In genomic region chr11:62608826-62609675, GRCm38 (mm10) we compare ENCODE assay signal across 15 mouse cellular contexts. TPM values are rescaled to one million over a fixed set of nuclear protein-coding genes. Genes with fewer than 3 reads are reported as not detected.
DNase-seq lines count a peak whose midpoint lies in the region; ATAC-seq and TF ChIP-seq lines count a peak whose summit lies in the region.
"Had no signal": no experiment of that assay in that cellular context is flagged by ENCODE, and none has a peak within 500 bp of the region (broad histone marks: within the 10 kb centered on the region; RNA-seq: fewer than 3 reads in every experiment).

No protein-coding gene starts in this region.

- H3K27ac ChIP-seq in forebrain, embryonic 13.5 days: peak overlapping the region; percentile 16; the same call in 1 of the 2 replicates
- H3K27ac ChIP-seq in forebrain, embryonic 11.5 days (ENCODE audit: low read depth, low read length): no peak overlapping the region
- H3K27ac ChIP-seq in testis, adult 2 months (ENCODE audit: control insufficient read depth, insufficient read depth, low read depth, low read length): no peak overlapping the region
- peak overlapping the region; percentile 17 for H3K27ac ChIP-seq in macrophage
- no peak overlapping the region for H3K27ac ChIP-seq in kidney, adult 2 months (ENCODE audit: insufficient read depth, low read depth, low read length)
- H3K27ac ChIP-seq: hindbrain, embryonic 10.5 days; liver, embryonic 15.5 days had no signal

- H3K79me2 ChIP-seq in macrophage (ENCODE audit: inconsistent target): peaks cover 16% of the 10 kb centered on the region

- ATAC-seq in forebrain, embryonic 13.5 days: no peak
- ATAC-seq in forebrain, embryonic 11.5 days (replicated peaks; ENCODE audit: low FRiP score): no peak
- no peak for ATAC-seq in erythroid progenitor cell, adult 5-6 weeks (replicated peaks; ENCODE audit: low FRiP score, poor library complexity, severe bottlenecking)

- no peak overlapping the region for H3K4me3 ChIP-seq in forebrain, embryonic 13.5 days
- H3K4me3 ChIP-seq in forebrain, embryonic 11.5 days (ENCODE audit: low read depth, low read length): no peak overlapping the region
- peak overlapping the region; percentile 33 for H3K4me3 ChIP-seq in testis, adult 2 months (ENCODE audit: control insufficient read depth, low read depth, low read length)
- no peak overlapping the region for H3K4me3 ChIP-seq in macrophage (ENCODE audit: inconsistent target)
- H3K4me3 ChIP-seq in kidney, adult 2 months (ENCODE audit: insufficient read depth, low read depth, low read length): no peak overlapping the region
- H3K4me3 ChIP-seq: hindbrain, embryonic 10.5 days; liver, embryonic 15.5 days had no signal

- WGBS in forebrain, embryonic 13.5 days: 87% methylated on average over 10 of the region's 10 CpGs
- 85% methylated on average over 10 of the region's 10 CpGs for WGBS in forebrain, embryonic 11.5 days
- 36% methylated on average over 10 of the region's 10 CpGs for WGBS in macrophage (ENCODE audit: missing documents)
- 75% methylated on average over 10 of the region's 10 CpGs for WGBS in kidney, adult 2 months

- DNase-seq in forebrain, embryonic 11.5 days (ENCODE audit: low spot score): no peak
- no peak for DNase-seq in testis, postnatal 10 days (ENCODE audit: low spot score)
- DNase-seq in kidney, adult 2 months: no peak
- DNase-seq in left cerebral cortex, postnatal 14 days (ENCODE audit: low spot score in 2 of 2): no peak
- DNase-seq: adrenal gland, postnatal 14 days; cerebellum, postnatal 14 days; kidney, adult 18-20 months; right cerebral cortex, postnatal 14 days; thymus, postnatal 25 days had no signal

- H3K27me3 ChIP-seq in forebrain, embryonic 13.5 days: no peaks in the 10 kb centered on the region
- no peaks in the 10 kb centered on the region for H3K27me3 ChIP-seq in forebrain, embryonic 11.5 days (ENCODE audit: control insufficient read depth, insufficient read depth, low read length)
- no peaks in the 10 kb centered on the region for H3K27me3 ChIP-seq in testis, adult 2 months (ENCODE audit: control insufficient read depth, insufficient read depth, low read length)
- no peaks in the 10 kb centered on the region for H3K27me3 ChIP-seq in kidney, adult 2 months (replicated peaks; ENCODE audit: control insufficient read depth, insufficient read depth, low read length)
- H3K27me3 ChIP-seq: liver, embryonic 15.5 days had no signal

- no peak overlapping the region for H3K9ac ChIP-seq in forebrain, embryonic 13.5 days
- H3K9ac ChIP-seq in forebrain, embryonic 11.5 days (ENCODE audit: low read length): no peak overlapping the region
- H3K9ac ChIP-seq: liver, embryonic 15.5 days had no signal

- intact Hi-C loops in left cerebral cortex, postnatal 14 days (cut with DNase I): no loop called here

- no peak overlapping the region for H3K4me2 ChIP-seq in forebrain, embryonic 13.5 days
- no peak overlapping the region for H3K4me2 ChIP-seq in forebrain, embryonic 11.5 days (ENCODE audit: low read depth, low read length, severe bottlenecking)
- H3K4me2 ChIP-seq: liver, embryonic 15.5 days had no signal

- H3K36me3 ChIP-seq in forebrain, embryonic 13.5 days (ENCODE audit: poor library complexity, severe bottlenecking): peaks cover 67% of the 10 kb centered on the region
- peaks cover 13% of the 10 kb centered on the region for H3K36me3 ChIP-seq in forebrain, embryonic 11.5 days (ENCODE audit: control insufficient read depth, insufficient read depth, low read length)
- peaks cover 4% of the 10 kb centered on the region for H3K36me3 ChIP-seq in testis, adult 2 months (ENCODE audit: control insufficient read depth, insufficient read depth, low read length)
- peaks cover 31% of the 10 kb centered on the region for H3K36me3 ChIP-seq in macrophage (ENCODE audit: inconsistent target)
- H3K36me3 ChIP-seq in kidney, adult 2 months (ENCODE audit: control insufficient read depth, insufficient read depth, low read length): peaks cover 5% of the 10 kb centered on the region

- peaks cover 50% of the 10 kb centered on the region for H3K4me1 ChIP-seq in forebrain, embryonic 13.5 days
- peaks cover 16% of the 10 kb centered on the region for H3K4me1 ChIP-seq in forebrain, embryonic 11.5 days (replicated peaks; ENCODE audit: control insufficient read depth, insufficient read depth, low read length)
- peaks cover 3% of the 10 kb centered on the region for H3K4me1 ChIP-seq in testis, adult 2 months (ENCODE audit: control insufficient read depth, insufficient read depth, low read length)
- H3K4me1 ChIP-seq in kidney, adult 2 months (ENCODE audit: control insufficient read depth, insufficient read depth, low read length): no peaks in the 10 kb centered on the region

- no peak for TF ChIP-seq CTCF in testis, adult 2 months (IDR thresholded peaks at IDR 0.05; ENCODE audit: control insufficient read depth, insufficient read depth, insufficient replicate concordance, low read depth, low read length)
- TF ChIP-seq CTCF in kidney, adult 2 months (conservative IDR thresholded peaks at IDR 0.05; ENCODE audit: insufficient read depth, insufficient read length, low read depth, low read length): no peak

- no peaks in the 10 kb centered on the region for H3K9me3 ChIP-seq in forebrain, embryonic 13.5 days (replicated peaks)
- H3K9me3 ChIP-seq in forebrain, embryonic 11.5 days (ENCODE audit: control insufficient read depth, low read length): no peaks in the 10 kb centered on the region
- H3K9me3 ChIP-seq: hindbrain, embryonic 10.5 days; liver, embryonic 15.5 days had no signal

- no peak for TF ChIP-seq POLR2A in testis, adult 2 months (IDR thresholded peaks at IDR 0.05; ENCODE audit: control insufficient read depth, low read depth, low read length)
- no peak for TF ChIP-seq POLR2A in kidney, adult 2 months (IDR thresholded peaks at IDR 0.05; ENCODE audit: low read depth, low read length)

RNA-seq across cellular contexts. Expression of gene Trpv2, which starts 34.8 kb away (rescaled TPM):
- polyA plus RNA-seq in forebrain, embryonic 13.5 days (2015; fragmentation: Nextera tagmentation; extraction: Ambion mirVana): 8.2 and 9.1 TPM in 2 replicates
- polyA plus RNA-seq in forebrain, embryonic 11.5 days (2014; fragmentation: Nextera tagmentation; extraction: Ambion mirVana): 3.0 and 3.1 TPM in 2 replicates
- 0.67 and 0.97 TPM in 2 replicates for polyA plus RNA-seq in testis, adult 2 months (2012; rRNA removed)
- 100 to 1,000 TPM in 5 of 26 experiments, 10 to 100 TPM in 21; 19.2 to 109 (median 72.3) TPM for total RNA-seq in macrophage (2018; cell fraction: chromatin; rRNA removed)
- total RNA-seq in macrophage (2018; cell fraction: cytosol; rRNA removed): 100 to 1,000 TPM in 23 of 26 experiments, 10 to 100 TPM in 3; 89.6 to 139 (median 116) TPM
- 100 to 1,000 TPM in 18 of 26 experiments, 10 to 100 TPM in 8; 71.0 to 151 (median 118) TPM for total RNA-seq in macrophage (2018; cell fraction: nucleus; rRNA removed)
- 71.4 to 114 TPM (median 91.5 TPM) in 3 replicates for polyA plus RNA-seq in macrophage (2018)
- 2.6 and 4.1 TPM in 2 replicates for polyA plus RNA-seq in kidney, adult 2 months (2012; rRNA removed)
- total RNA-seq in left cerebral cortex, postnatal 14 days (2021): 10 to 100 TPM; 21.9 to 22.2 TPM
- total RNA-seq in erythroid progenitor cell, adult 5-6 weeks (2015; ENCODE audit: low replicate concordance): 7.6 and 18.9 TPM in 2 replicates
- total RNA-seq in erythroid progenitor cell, adult 5-6 weeks (2017; ENCODE audit: low replicate concordance): 7.0 and 7.8 TPM in 2 replicates

RNA-seq across cellular contexts. Expression of gene Lrrc75a, which starts 39.3 kb away (rescaled TPM):
- polyA plus RNA-seq in forebrain, embryonic 13.5 days (2015; fragmentation: Nextera tagmentation; extraction: Ambion mirVana): 8.0 and 9.4 TPM in 2 replicates
- 14.3 and 20.7 TPM in 2 replicates for polyA plus RNA-seq in forebrain, embryonic 11.5 days (2014; fragmentation: Nextera tagmentation; extraction: Ambion mirVana)
- 6.8 and 8.0 TPM in 2 replicates for polyA plus RNA-seq in testis, adult 2 months (2012; rRNA removed)
- 10 to 100 TPM in 7 of 26 experiments, 1 to 10 TPM in 19; 1.4 to 21.9 (median 5.3) TPM for total RNA-seq in macrophage (2018; cell fraction: chromatin; rRNA removed)
- total RNA-seq in macrophage (2018; cell fraction: cytosol; rRNA removed): 10 to 100 TPM in 13 of 26 experiments, 1 to 10 TPM in 13; 5.5 to 29.0 (median 10.0) TPM
- total RNA-seq in macrophage (2018; cell fraction: nucleus; rRNA removed): 10 to 100 TPM in 10 of 26 experiments, 1 to 10 TPM in 16; 2.9 to 29.7 (median 7.5) TPM
- polyA plus RNA-seq in macrophage (2018): 4.7 to 7.3 TPM (median 5.6 TPM) in 3 replicates
- polyA plus RNA-seq in kidney, adult 2 months (2012; rRNA removed): 7.8 and 8.0 TPM in 2 replicates
- 10 to 100 TPM; 16.4 to 16.8 TPM for total RNA-seq in left cerebral cortex, postnatal 14 days (2021)
- total RNA-seq in erythroid progenitor cell, adult 5-6 weeks (2015; ENCODE audit: low replicate concordance): 2.9 TPM in 1 of 2 replicates, not detected in the other
- total RNA-seq in erythroid progenitor cell, adult 5-6 weeks (2017; ENCODE audit: low replicate concordance): 0.53 TPM in 1 of 2 replicates, not detected in the other

RNA-seq across cellular contexts. Expression of gene Mmgt2, which starts 39.4 kb away (rescaled TPM):
- polyA plus RNA-seq in forebrain, embryonic 13.5 days (2015; fragmentation: Nextera tagmentation; extraction: Ambion mirVana): 31.3 and 33.2 TPM in 2 replicates
- polyA plus RNA-seq in forebrain, embryonic 11.5 days (2014; fragmentation: Nextera tagmentation; extraction: Ambion mirVana): 37.8 and 41.1 TPM in 2 replicates
- polyA plus RNA-seq in testis, adult 2 months (2012; rRNA removed): 5.2 and 8.6 TPM in 2 replicates
- total RNA-seq in macrophage (2018; cell fraction: chromatin; rRNA removed): 10 to 100 TPM in 10 of 26 experiments, 1 to 10 TPM in 16; 1.0 to 19.0 (median 7.6) TPM
- 10 to 100 TPM; 15.0 to 36.0 (median 26.6) TPM for total RNA-seq in macrophage (2018; cell fraction: cytosol; rRNA removed)
- total RNA-seq in macrophage (2018; cell fraction: nucleus; rRNA removed): 10 to 100 TPM in 20 of 26 experiments, 1 to 10 TPM in 6; 4.4 to 34.3 (median 15.5) TPM
- 25.0 to 33.0 TPM (median 31.4 TPM) in 3 replicates for polyA plus RNA-seq in macrophage (2018)
- 24.0 and 33.1 TPM in 2 replicates for polyA plus RNA-seq in kidney, adult 2 months (2012; rRNA removed)
- 10 to 100 TPM; 23.4 to 24.2 TPM for total RNA-seq in left cerebral cortex, postnatal 14 days (2021)
- total RNA-seq in erythroid progenitor cell, adult 5-6 weeks (2015; ENCODE audit: low replicate concordance): 1.8 and 3.8 TPM in 2 replicates
- total RNA-seq in erythroid progenitor cell, adult 5-6 weeks (2017; ENCODE audit: low replicate concordance): 3.0 and 4.5 TPM in 2 replicates

RNA-seq across cellular contexts. Expression of gene Ubb, which starts 58.1 kb away (rescaled TPM):
- polyA plus RNA-seq in forebrain, embryonic 13.5 days (2015; fragmentation: Nextera tagmentation; extraction: Ambion mirVana): 4,545 and 4,559 TPM in 2 replicates
- 3,283 and 3,484 TPM in 2 replicates for polyA plus RNA-seq in forebrain, embryonic 11.5 days (2014; fragmentation: Nextera tagmentation; extraction: Ambion mirVana)
- polyA plus RNA-seq in testis, adult 2 months (2012; rRNA removed): 5,144 and 5,757 TPM in 2 replicates
- 100 to 1,000 TPM in 2 of 26 experiments, 10 to 100 TPM in 24; 30.2 to 156 (median 53.6) TPM for total RNA-seq in macrophage (2018; cell fraction: chromatin; rRNA removed)
- 1,000 to 10,000 TPM in 12 of 26 experiments, 100 to 1,000 TPM in 14; 573 to 1,418 (median 982) TPM for total RNA-seq in macrophage (2018; cell fraction: cytosol; rRNA removed)
- 100 to 1,000 TPM; 117 to 414 (median 278) TPM for total RNA-seq in macrophage (2018; cell fraction: nucleus; rRNA removed)
- 916 to 1,557 TPM (median 1,390 TPM) in 3 replicates for polyA plus RNA-seq in macrophage (2018)
- 1,891 and 2,089 TPM in 2 replicates for polyA plus RNA-seq in kidney, adult 2 months (2012; rRNA removed)
- 1,000 to 10,000 TPM; 1,710 to 1,861 TPM for total RNA-seq in left cerebral cortex, postnatal 14 days (2021)
- total RNA-seq in erythroid progenitor cell, adult 5-6 weeks (2015; ENCODE audit: low replicate concordance): 699 and 746 TPM in 2 replicates
- 465 and 536 TPM in 2 replicates for total RNA-seq in erythroid progenitor cell, adult 5-6 weeks (2017; ENCODE audit: low replicate concordance)

Comparison
In these comparisons a context has a peak if more than half of its experiments do, and no peak if none do; other contexts are left out.
1. H3K27ac ChIP-seq: peak in forebrain, embryonic 13.5 days (single experiment) and macrophage (single experiment); none in forebrain, embryonic 11.5 days (single experiment), testis, adult 2 months (single experiment) and kidney, adult 2 months (single experiment).